Mouse (Mus musculus): Measurements from ENCODE around the gene Cnpy1. TPM values are rescaled to one million over a fixed set of nuclear protein-coding genes. Genes with fewer than 3 reads are reported as not detected.

Cnpy1 gene
- total and polyA plus RNA-seq, 2 experiments from 2014 or later = 0.44 to 1.6 TPM

DNA sequence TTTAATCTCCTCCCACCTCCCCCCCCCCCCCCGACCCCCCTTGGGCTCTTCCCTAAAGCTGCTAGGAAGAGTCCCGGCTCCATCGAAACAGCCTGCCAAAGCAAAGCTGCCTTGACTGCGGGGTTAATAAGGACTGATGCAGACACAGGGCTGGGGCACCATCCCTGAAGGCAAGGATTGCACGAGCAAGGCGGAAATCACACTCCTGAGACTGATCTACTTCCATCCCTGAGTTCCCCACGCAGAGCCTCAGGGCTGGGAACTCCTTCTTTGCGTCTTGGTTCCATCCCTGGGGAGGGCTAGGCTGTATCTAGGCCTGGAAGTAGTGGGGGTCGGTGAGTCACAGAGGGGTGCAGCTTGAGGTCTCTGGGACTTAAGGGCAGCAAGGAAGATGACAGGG lies 71.5 kb downstream of the Cnpy1 start:
- peaks cover 89% of the 10 kb centered on the region for H3K27me3 ChIP-seq (ENCODE audit: insufficient read depth, low read length)
- H3K9me3 ChIP-seq (ENCODE audit: low read length) = no peaks in the 10 kb centered on the region
- ATAC-seq (no peak), DNase-seq (no peak)
- no peak overlapping the region for H3K4me3 ChIP-seq (ENCODE audit: low read depth, low read length)
- no peak overlapping the region for H3K4me2 ChIP-seq (ENCODE audit: low read depth)
- no peak overlapping the region for H3K9ac ChIP-seq
- no peaks in the 10 kb centered on the region for H3K36me3 ChIP-seq (ENCODE audit: insufficient read depth)
- no peaks in the 10 kb centered on the region for H3K4me1 ChIP-seq (ENCODE audit: insufficient read depth)
- H3K27ac ChIP-seq (ENCODE audit: low read depth, low read length) = no peak overlapping the region
- under 1% methylated on average over 9 of the region's 9 CpGs for WGBS
- no peak for TF ChIP-seq CTCF (IDR thresholded peaks at IDR 0.05; ENCODE audit: low read depth)

- Histone ChIP-seq H3K9me3 (ENCODE audit: low read length) (no peaks in the 10 kb centered on the region), H3K9ac (no peak overlapping the region), H3K4me3 (ENCODE audit: low read depth, low read length) (no peak overlapping the region), H3K4me2 (ENCODE audit: low read depth) (no peak overlapping the region), H3K4me1 (ENCODE audit: insufficient read depth) (no peaks in the 10 kb centered on the region), H3K36me3 (ENCODE audit: insufficient read depth) (no peaks in the 10 kb centered on the region), H3K27me3 (ENCODE audit: insufficient read depth, low read length) (peaks cover 89% of the 10 kb centered on the region), H3K27ac (ENCODE audit: low read depth, low read length) (no peak overlapping the region)
- ATAC-seq (no peak), DNase-seq (no peak)
- 0% methylated on average over 1 of the region's 1 CpGs for WGBS
- no peak for TF ChIP-seq CTCF (IDR thresholded peaks at IDR 0.05; ENCODE audit: low read depth)
Measured at GRCm38 (mm10) chr5:28173674-28174073, 71.9 kb downstream of the Cnpy1 start.

DNA sequence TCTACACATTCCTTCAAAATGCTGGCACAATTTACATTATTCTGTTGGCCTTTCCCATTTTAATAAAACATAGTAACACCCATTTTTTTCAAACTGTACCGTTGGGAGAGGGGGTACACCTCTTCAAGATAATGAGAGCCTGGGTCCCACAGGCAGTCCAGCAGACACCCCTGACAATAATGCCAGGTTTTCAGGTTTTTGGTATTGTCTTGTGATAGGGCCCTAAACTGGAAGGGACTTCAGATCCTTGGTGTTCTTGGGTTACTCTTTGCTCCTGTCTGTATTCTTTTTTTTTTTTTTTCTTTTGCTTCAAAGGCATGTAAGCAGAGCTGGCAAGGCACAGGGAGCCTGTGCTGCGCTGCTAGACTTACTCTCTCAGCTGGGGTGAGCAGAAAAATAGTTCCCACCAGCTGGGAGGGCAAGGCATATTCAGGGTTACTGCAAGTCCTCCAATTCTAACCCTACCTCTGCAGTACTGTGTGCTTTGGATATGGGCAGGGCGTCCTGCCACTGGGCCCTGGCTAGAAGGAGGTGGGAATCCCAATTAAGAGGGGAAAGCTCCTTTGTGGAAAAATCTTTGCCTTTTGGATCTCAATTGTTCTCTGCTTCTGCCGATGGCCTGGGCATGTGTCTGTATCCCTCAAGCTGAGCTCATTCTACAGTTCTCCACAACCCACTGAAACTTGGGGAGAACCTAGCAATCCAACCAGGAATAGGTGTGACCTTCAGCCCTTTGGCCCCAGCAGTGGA lies 72.5 kb downstream of the Cnpy1 start:
- Histone ChIP-seq H3K27ac (ENCODE audit: low read depth, low read length) (no peak overlapping the region), H3K4me3 (ENCODE audit: low read depth, low read length) (no peak overlapping the region), H3K27me3 (ENCODE audit: insufficient read depth, low read length) (peaks cover 87% of the 10 kb centered on the region), H3K4me1 (ENCODE audit: insufficient read depth) (no peaks in the 10 kb centered on the region), H3K4me2 (ENCODE audit: low read depth) (no peak overlapping the region), H3K9me3 (ENCODE audit: low read length) (no peaks in the 10 kb centered on the region), H3K36me3 (ENCODE audit: insufficient read depth) (no peaks in the 10 kb centered on the region), H3K9ac (no peak overlapping the region)
- TF ChIP-seq CTCF (IDR thresholded peaks at IDR 0.05; ENCODE audit: low read depth) = no peak
- 0% methylated on average over 4 of the region's 4 CpGs for WGBS
- ATAC-seq (no peak), DNase-seq (no peak)

- no peak for DNase-seq
- 6% methylated on average over 8 of the region's 8 CpGs for WGBS
- no peaks in the 10 kb centered on the region for H3K36me3 ChIP-seq (ENCODE audit: insufficient read depth)
- peaks cover 86% of the 10 kb centered on the region for H3K27me3 ChIP-seq (ENCODE audit: insufficient read depth, low read length)
- no peak overlapping the region for H3K4me3 ChIP-seq (ENCODE audit: low read depth, low read length)
- H3K4me2 ChIP-seq (ENCODE audit: low read depth) = no peak overlapping the region
- ATAC-seq = no peak
- H3K4me1 ChIP-seq (ENCODE audit: insufficient read depth) = no peaks in the 10 kb centered on the region
- no peak for TF ChIP-seq CTCF (IDR thresholded peaks at IDR 0.05; ENCODE audit: low read depth)
- H3K27ac ChIP-seq (ENCODE audit: low read depth, low read length) = no peak overlapping the region
- no peaks in the 10 kb centered on the region for H3K9me3 ChIP-seq (ENCODE audit: low read length)
- no peak overlapping the region for H3K9ac ChIP-seq
Measured at GRCm38 (mm10) chr5:28172261-28172920, 73.2 kb downstream of the Cnpy1 start.

GRCm38 (mm10) chr5:28171667-28172066 lies 73.9 kb downstream of the Cnpy1 start:
- Histone ChIP-seq H3K4me1 (ENCODE audit: insufficient read depth) (0 out of 2 replicates have a peak, but pooled peaks cover 1% of the 10 kb centered on the region), H3K4me3 (ENCODE audit: low read depth, low read length) (no peak overlapping the region), H3K9ac (no peak overlapping the region), H3K9me3 (ENCODE audit: low read length) (no peaks in the 10 kb centered on the region), H3K4me2 (ENCODE audit: low read depth) (no peak overlapping the region), H3K27me3 (ENCODE audit: insufficient read depth, low read length) (peaks cover 86% of the 10 kb centered on the region), H3K36me3 (ENCODE audit: insufficient read depth) (no peaks in the 10 kb centered on the region), H3K27ac (ENCODE audit: low read depth, low read length) (no peak overlapping the region)
- WGBS = 8% methylated on average over 5 of the region's 5 CpGs
- ATAC-seq (no peak), DNase-seq (peak; percentile 39)
- TF ChIP-seq CTCF (IDR thresholded peaks at IDR 0.05; ENCODE audit: low read depth) = no peak

DNA sequence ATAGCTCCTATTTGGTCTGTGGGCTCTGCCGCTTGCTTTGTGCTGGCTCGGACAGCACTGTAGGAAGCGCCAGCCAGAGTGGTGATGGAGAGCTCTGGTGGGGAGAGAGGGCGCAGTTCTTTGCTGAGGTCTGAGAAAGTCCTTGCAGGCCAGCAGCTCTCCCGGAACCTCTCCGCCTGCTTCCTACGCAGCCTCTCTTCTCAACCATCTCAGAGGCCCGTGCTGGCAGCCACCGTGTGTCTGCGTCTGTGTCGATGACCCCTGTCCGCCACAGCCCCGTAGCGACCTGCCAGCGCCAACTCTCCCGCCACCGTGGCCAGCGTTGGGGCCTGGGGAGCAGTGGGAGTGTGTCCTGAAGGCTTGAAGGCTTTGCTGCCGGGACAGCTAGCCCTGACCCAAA lies 74.7 kb downstream of the Cnpy1 start:
- Histone ChIP-seq H3K4me2 (ENCODE audit: low read depth) (no peak overlapping the region), H3K9ac (no peak overlapping the region), H3K36me3 (ENCODE audit: insufficient read depth) (no peaks in the 10 kb centered on the region), H3K4me3 (ENCODE audit: low read depth, low read length) (no peak overlapping the region), H3K27ac (ENCODE audit: low read depth, low read length) (no peak overlapping the region), H3K4me1 (ENCODE audit: insufficient read depth) (0 out of 2 replicates have a peak, but pooled peaks cover 5% of the 10 kb centered on the region), H3K27me3 (ENCODE audit: insufficient read depth, low read length) (peaks cover 82% of the 10 kb centered on the region), H3K9me3 (ENCODE audit: low read length) (no peaks in the 10 kb centered on the region)
- DNase-seq = no peak
- TF ChIP-seq CTCF (IDR thresholded peaks at IDR 0.05; ENCODE audit: low read depth) = no peak
- under 1% methylated on average over 19 of the region's 19 CpGs for WGBS
- ATAC-seq = no peak

- H3K9me3 ChIP-seq (ENCODE audit: low read length) = no peaks in the 10 kb centered on the region
- H3K4me1 ChIP-seq (ENCODE audit: insufficient read depth) = 0 out of 2 replicates have a peak, but pooled peaks cover 10% of the 10 kb centered on the region
- DNase-seq (no peak), ATAC-seq (no peak)
- no peak overlapping the region for H3K4me3 ChIP-seq (ENCODE audit: low read depth, low read length)
- WGBS = 3% methylated on average over 17 of the region's 17 CpGs
- H3K27me3 ChIP-seq (ENCODE audit: insufficient read depth, low read length) = peaks cover 79% of the 10 kb centered on the region
- H3K36me3 ChIP-seq (ENCODE audit: insufficient read depth) = no peaks in the 10 kb centered on the region
- no peak overlapping the region for H3K4me2 ChIP-seq (ENCODE audit: low read depth)
- TF ChIP-seq CTCF (IDR thresholded peaks at IDR 0.05; ENCODE audit: low read depth) = no peak
- H3K27ac ChIP-seq (ENCODE audit: low read depth, low read length) = no peak overlapping the region
- no peak overlapping the region for H3K9ac ChIP-seq
Measured at GRCm38 (mm10) chr5:28170081-28170480, 75.5 kb downstream of the Cnpy1 start.

Measured in forebrain, postnatal 0 days (tissue).